ENCODE assay signal across 13 mouse cellular contexts in genomic region chr2:32541986-32542573, GRCm38 (mm10). TPM values are rescaled to one million over a fixed set of nuclear protein-coding genes. Genes with fewer than 3 reads are reported as not detected.
A peak's percentile ranks its signal among the peaks of the same experiment; 100 is the strongest.
DNase-seq lines count a peak whose midpoint lies in the region; ATAC-seq and TF ChIP-seq lines count a peak whose summit lies in the region.
"Had no signal": no experiment of that assay in that cellular context is flagged by ENCODE, and none has a peak within 500 bp of the region (broad histone marks: within the 10 kb centered on the region; RNA-seq: fewer than 3 reads in every experiment).

No protein-coding gene starts in this region.

- H3K4me2 ChIP-seq in forebrain, embryonic 15.5 days (replicated peaks): no peak overlapping the region
- H3K4me2 ChIP-seq: hindbrain, embryonic 14.5 days had no signal

- no peak overlapping the region for H3K9ac ChIP-seq in forebrain, embryonic 15.5 days (replicated peaks)
- H3K9ac ChIP-seq: forebrain, postnatal 0 days; hindbrain, embryonic 14.5 days had no signal

- WGBS in spleen, adult 2 months: 18% methylated on average over 4 of the region's 4 CpGs
- WGBS in forebrain, embryonic 15.5 days: 94% methylated on average over 4 of the region's 4 CpGs

- H3K9me3 ChIP-seq in forebrain, embryonic 15.5 days: no peaks in the 10 kb centered on the region

- peaks cover 38% of the 10 kb centered on the region for H3K4me1 ChIP-seq in spleen, adult 2 months (ENCODE audit: control insufficient read depth, insufficient read depth, insufficient read length)
- peaks cover 35% of the 10 kb centered on the region for H3K4me1 ChIP-seq in forebrain, embryonic 15.5 days

- DNase-seq in spleen, adult 2 months (ENCODE audit: low read depth in 1 of 2, low spot score in 2 of 2): peak; percentile 27 to 70
- DNase-seq in spleen, postnatal 10 days (ENCODE audit: low spot score in 2 of 2): no peak
- DNase-seq in natural killer cell, adult 2 months (ENCODE audit: low spot score in 2 of 2): peak; percentile 51 to 53
- peak; percentile 66 for DNase-seq in thymus, postnatal 4 days
- DNase-seq in adrenal gland, postnatal 25 days: no peak
- DNase-seq: gastrocnemius, postnatal 36 days had no signal

- peak overlapping the region; percentile 93 for H3K27ac ChIP-seq in spleen, adult 2 months (ENCODE audit: insufficient read depth, low read length)
- no peak overlapping the region for H3K27ac ChIP-seq in forebrain, embryonic 15.5 days (replicated peaks)
- H3K27ac ChIP-seq: hindbrain, embryonic 14.5 days had no signal

- TF ChIP-seq CTCF in spleen, adult 2 months (IDR thresholded peaks at IDR 0.05; ENCODE audit: extremely low read depth, insufficient read depth, insufficient read length, insufficient replicate concordance): no peak

- peak; percentile 43 for ATAC-seq in common myeloid progenitor, adult 5-6 weeks (replicated peaks; ENCODE audit: low read depth, poor library complexity, severe bottlenecking)
- ATAC-seq in forebrain, embryonic 15.5 days (replicated peaks): no peak
- ATAC-seq: forebrain, postnatal 0 days had no signal

- TF ChIP-seq POLR2A in spleen, adult 2 months (IDR thresholded peaks at IDR 0.05; ENCODE audit: low read depth, low read length): no peak

- 0 out of 2 replicates have a peak overlapping the region, but pooled peaks have one; percentile 2 for H3K4me3 ChIP-seq in spleen, adult 2 months (ENCODE audit: extremely low read depth, insufficient read depth, insufficient read length)
- no peak overlapping the region for H3K4me3 ChIP-seq in forebrain, embryonic 15.5 days

- H3K27me3 ChIP-seq in spleen, adult 2 months (ENCODE audit: control insufficient read depth, insufficient read depth, low read length): no peaks in the 10 kb centered on the region
- H3K27me3 ChIP-seq in forebrain, embryonic 15.5 days: no peaks in the 10 kb centered on the region

- no peaks in the 10 kb centered on the region for H3K36me3 ChIP-seq in spleen, adult 2 months (ENCODE audit: control insufficient read depth, insufficient read depth, low read length)
- no peaks in the 10 kb centered on the region for H3K36me3 ChIP-seq in forebrain, embryonic 15.5 days

RNA-seq across cellular contexts. Expression of gene Fam102a, which starts 6.9 kb away (rescaled TPM):
- polyA plus RNA-seq in spleen, adult 2 months (2012; rRNA removed): 37.5 and 40.8 TPM in 2 replicates
- 3.6 and 3.9 TPM in 2 replicates for total RNA-seq in common myeloid progenitor, adult 5-6 weeks (2017)
- total RNA-seq in adrenal gland, postnatal 25 days (2021): 32.3 and 35.5 TPM in 2 replicates
- 5.7 and 6.1 TPM in 2 replicates for polyA plus RNA-seq in forebrain, embryonic 15.5 days (2015; fragmentation: Nextera tagmentation; extraction: Ambion mirVana)

RNA-seq across cellular contexts. Expression of gene Dpm2, which starts 28.6 kb away (rescaled TPM):
- 85.8 and 96.9 TPM in 2 replicates for polyA plus RNA-seq in spleen, adult 2 months (2012; rRNA removed)
- total RNA-seq in common myeloid progenitor, adult 5-6 weeks (2017): 37.1 and 40.5 TPM in 2 replicates
- total RNA-seq in adrenal gland, postnatal 25 days (2021): 63.7 and 66.8 TPM in 2 replicates
- polyA plus RNA-seq in forebrain, embryonic 15.5 days (2015; fragmentation: Nextera tagmentation; extraction: Ambion mirVana): 136 TPM in 2 replicates

RNA-seq across cellular contexts. Expression of gene Pip5kl1, which starts 32.5 kb away (rescaled TPM):
- polyA plus RNA-seq in spleen, adult 2 months (2012; rRNA removed): 0.06 and 0.40 TPM in 2 replicates
- not detected in 2 replicates for total RNA-seq in common myeloid progenitor, adult 5-6 weeks (2017)
- not detected in 2 replicates for total RNA-seq in adrenal gland, postnatal 25 days (2021)
- polyA plus RNA-seq in forebrain, embryonic 15.5 days (2015; fragmentation: Nextera tagmentation; extraction: Ambion mirVana): 3.5 and 4.2 TPM in 2 replicates
- total RNA-seq: gastrocnemius, postnatal 36 days; monocyte, adult 5-6 weeks had no signal
- polyA plus RNA-seq: liver, embryonic 16.5 days had no signal

RNA-seq across cellular contexts. Expression of gene 9430097D07Rik, which starts 33.4 kb away (rescaled TPM):
- not detected in 2 replicates for polyA plus RNA-seq in spleen, adult 2 months (2012; rRNA removed)
- not detected in 2 replicates for total RNA-seq in common myeloid progenitor, adult 5-6 weeks (2017)
- not detected in 2 replicates for total RNA-seq in adrenal gland, postnatal 25 days (2021)
- 0.23 and 0.24 TPM in 2 replicates for polyA plus RNA-seq in forebrain, embryonic 15.5 days (2015; fragmentation: Nextera tagmentation; extraction: Ambion mirVana)
- total RNA-seq: gastrocnemius, postnatal 36 days; monocyte, adult 5-6 weeks had no signal
- polyA plus RNA-seq: heart, embryonic 16.5 days had no signal

RNA-seq across cellular contexts. Expression of gene St6galnac4, which starts 44.8 kb away (rescaled TPM):
- 34.2 and 40.4 TPM in 2 replicates for polyA plus RNA-seq in spleen, adult 2 months (2012; rRNA removed)
- 25.7 and 28.8 TPM in 2 replicates for total RNA-seq in common myeloid progenitor, adult 5-6 weeks (2017)
- total RNA-seq in adrenal gland, postnatal 25 days (2021): 8.8 and 9.4 TPM in 2 replicates
- 25.9 and 26.4 TPM in 2 replicates for polyA plus RNA-seq in forebrain, embryonic 15.5 days (2015; fragmentation: Nextera tagmentation; extraction: Ambion mirVana)

Comparison
In these comparisons a context has a peak if more than half of its experiments do, and no peak if none do; other contexts are left out.
1. DNase-seq: peak in spleen, adult 2 months (2 of 2), natural killer cell, adult 2 months (2 of 2) and thymus, postnatal 4 days (single experiment); none in spleen, postnatal 10 days (0 of 2) and adrenal gland, postnatal 25 days (single experiment).